Mouse (Mus musculus): Measurements from ENCODE around the gene Sorbs1. TPM values are rescaled to one million over a fixed set of nuclear protein-coding genes. Genes with fewer than 3 reads are reported as not detected.
A peak's percentile ranks its signal among the peaks of the same experiment; 100 is the strongest.

The Sorbs1 gene
- polyA plus RNA-seq, 1 experiment from 2014 or later: 81.0 TPM

DNA sequence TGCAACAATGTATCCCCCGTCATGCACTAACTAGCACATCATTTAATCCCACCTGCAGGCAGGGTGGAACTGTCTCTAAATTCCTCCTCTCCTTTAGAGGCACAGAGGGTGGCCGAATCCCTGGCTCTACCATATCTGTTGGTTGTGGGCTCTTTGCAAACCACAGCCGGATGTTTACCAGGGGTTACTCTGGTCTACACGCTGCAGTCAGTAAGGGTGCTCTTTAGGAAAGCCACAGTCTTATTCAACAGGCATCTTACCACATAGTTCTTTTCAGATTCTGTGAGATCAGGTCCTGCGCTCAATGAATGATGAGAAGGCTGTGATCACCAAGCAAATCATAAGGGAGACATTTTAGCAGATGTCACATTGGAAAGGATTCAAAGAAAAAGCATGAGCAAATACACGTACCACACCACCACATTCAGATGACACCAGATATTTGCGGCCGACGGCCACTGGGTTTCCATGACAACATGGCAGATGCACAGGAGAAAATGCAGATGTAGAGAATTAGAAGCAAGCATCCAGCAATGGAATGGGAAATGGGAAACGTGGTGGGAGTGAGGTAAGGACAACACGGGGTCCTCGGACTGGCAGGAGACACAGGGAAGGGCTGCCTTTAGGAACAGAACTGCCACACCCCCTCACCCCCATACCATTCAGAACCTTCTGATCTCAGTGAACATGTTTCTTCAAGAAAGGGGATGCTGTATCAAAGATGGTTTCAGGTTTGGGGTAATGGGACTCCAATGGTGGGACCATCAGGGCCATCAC lies 213.4 kb downstream of the Sorbs1 start:
- Histone ChIP-seq H3K4me3 (replicated peaks) (no peak overlapping the region), H3K4me2 (no peak overlapping the region), H3K4me1 (no peaks in the 10 kb centered on the region), H3K9me3 (no peaks in the 10 kb centered on the region), H3K36me3 (no peaks in the 10 kb centered on the region), H3K27ac (no peak overlapping the region), H3K27me3 (replicated peaks) (no peaks in the 10 kb centered on the region), H3K9ac (no peak overlapping the region)
- WGBS: 81% methylated on average over 12 of the region's 12 CpGs
- no peak for ATAC-seq (ENCODE audit: insufficient read depth, low FRiP score, low read depth)

DNA sequence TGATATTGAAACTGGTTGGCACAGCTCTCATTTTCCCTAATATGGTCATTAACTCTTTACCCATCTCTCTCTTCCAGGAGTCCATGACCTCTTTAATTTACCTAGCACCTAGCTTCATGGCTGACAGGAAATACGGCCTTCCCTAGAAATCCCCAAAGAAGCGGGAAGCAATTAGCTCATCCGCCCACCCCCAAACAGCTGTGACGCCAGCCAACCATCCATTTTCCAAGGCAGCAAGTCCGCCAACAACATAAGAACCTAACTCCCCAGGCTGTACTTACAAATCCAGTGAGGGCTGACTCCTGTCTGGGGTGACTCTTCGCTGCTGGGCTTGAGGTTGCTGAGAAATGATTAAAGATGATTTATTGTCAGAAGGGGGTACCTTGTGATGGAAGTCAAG lies 214.4 kb downstream of the Sorbs1 start:
- Histone ChIP-seq H3K4me3 (replicated peaks) (no peak overlapping the region), H3K4me2 (no peak overlapping the region), H3K9me3 (no peaks in the 10 kb centered on the region), H3K9ac (no peak overlapping the region), H3K36me3 (no peaks in the 10 kb centered on the region), H3K27ac (no peak overlapping the region), H3K4me1 (no peaks in the 10 kb centered on the region), H3K27me3 (replicated peaks) (no peaks in the 10 kb centered on the region)
- WGBS: 65% methylated on average over 6 of the region's 6 CpGs
- no peak for ATAC-seq (ENCODE audit: insufficient read depth, low FRiP score, low read depth)

- Histone ChIP-seq H3K27ac (no peak overlapping the region), H3K9me3 (no peaks in the 10 kb centered on the region), H3K4me1 (no peaks in the 10 kb centered on the region), H3K9ac (no peak overlapping the region), H3K4me2 (no peak overlapping the region), H3K4me3 (replicated peaks) (no peak overlapping the region), H3K27me3 (replicated peaks) (no peaks in the 10 kb centered on the region), H3K36me3 (no peaks in the 10 kb centered on the region)
- WGBS: 89% methylated on average over 2 of the region's 2 CpGs
- ATAC-seq (ENCODE audit: insufficient read depth, low FRiP score, low read depth): no peak
These were observed 215.0 kb downstream of the Sorbs1 start for GRCm38 (mm10) chr19:40298574-40298973.

GRCm38 (mm10) chr19:40297798-40298144 lies 215.8 kb downstream of the Sorbs1 start:
- Histone ChIP-seq H3K27me3 (replicated peaks) (no peaks in the 10 kb centered on the region), H3K27ac (peak overlapping the region; percentile 31; the same call in 1 of the 2 replicates), H3K4me1 (no peaks in the 10 kb centered on the region), H3K4me2 (no peak overlapping the region), H3K4me3 (replicated peaks) (no peak overlapping the region), H3K9me3 (no peaks in the 10 kb centered on the region), H3K9ac (no peak overlapping the region), H3K36me3 (no peaks in the 10 kb centered on the region)
- 59% methylated on average over 4 of the region's 4 CpGs for WGBS
- ATAC-seq (ENCODE audit: insufficient read depth, low FRiP score, low read depth): no peak

GRCm38 (mm10) chr19:40297078-40297797 lies 216.3 kb downstream of the Sorbs1 start:
- peak; percentile 91 for ATAC-seq (ENCODE audit: insufficient read depth, low FRiP score, low read depth)
- no peak overlapping the region for H3K9ac ChIP-seq
- no peaks in the 10 kb centered on the region for H3K9me3 ChIP-seq
- H3K27ac ChIP-seq: peak overlapping the region; percentile 31
- H3K36me3 ChIP-seq: no peaks in the 10 kb centered on the region
- H3K4me3 ChIP-seq (replicated peaks): no peak overlapping the region
- 73% methylated on average over 7 of the region's 7 CpGs for WGBS
- H3K27me3 ChIP-seq (replicated peaks): no peaks in the 10 kb centered on the region
- H3K4me1 ChIP-seq: no peaks in the 10 kb centered on the region
- no peak overlapping the region for H3K4me2 ChIP-seq

DNA sequence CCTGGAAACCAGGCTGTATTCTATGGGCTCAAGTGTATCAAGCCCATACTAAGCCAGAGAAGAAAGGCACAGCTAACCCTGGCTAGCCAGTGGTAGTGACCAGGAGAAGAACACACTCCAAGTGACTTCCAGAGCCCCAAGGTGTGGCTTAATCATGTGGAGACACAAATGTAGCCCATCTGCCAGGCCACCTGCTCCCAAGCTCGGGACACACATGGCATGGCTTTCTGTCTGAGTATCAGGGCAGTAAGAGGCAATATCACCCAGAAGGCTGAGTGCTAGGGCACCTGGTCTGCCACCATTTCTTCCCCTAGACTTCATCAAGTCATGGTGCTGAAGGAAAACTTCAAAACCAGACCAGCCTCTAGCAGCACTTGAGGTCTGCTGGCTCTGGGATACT lies 219.3 kb downstream of the Sorbs1 start:
- H3K4me3 ChIP-seq (replicated peaks): no peak overlapping the region
- no peaks in the 10 kb centered on the region for H3K27me3 ChIP-seq (replicated peaks)
- no peak overlapping the region for H3K9ac ChIP-seq
- no peak overlapping the region for H3K4me2 ChIP-seq
- ATAC-seq (ENCODE audit: insufficient read depth, low FRiP score, low read depth): no peak
- no peaks in the 10 kb centered on the region for H3K4me1 ChIP-seq
- no peak overlapping the region for H3K27ac ChIP-seq
- H3K36me3 ChIP-seq: no peaks in the 10 kb centered on the region
- H3K9me3 ChIP-seq: no peaks in the 10 kb centered on the region
- 76% methylated on average over 1 of the region's 1 CpGs for whole genome bisulfite sequencing

DNA sequence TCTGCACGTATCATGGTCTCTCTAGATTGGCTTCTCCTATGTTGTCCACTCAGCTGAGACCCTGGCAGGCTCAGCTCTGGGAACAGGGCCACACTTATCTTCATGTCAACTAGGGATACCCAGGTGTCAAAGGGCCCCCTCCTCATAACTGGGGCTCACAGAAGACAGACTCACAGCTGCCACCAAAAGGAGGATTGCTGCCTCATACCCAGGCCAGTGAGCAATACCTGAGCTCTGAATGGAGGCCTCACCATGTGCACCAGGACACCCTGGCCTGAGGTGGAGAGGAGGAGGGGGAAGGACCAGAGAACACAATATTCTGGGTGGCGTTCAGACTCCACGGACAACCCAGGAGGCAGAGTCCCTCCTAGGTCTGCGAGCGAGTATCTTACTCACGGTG lies 219.8 kb downstream of the Sorbs1 start:
- no peak for ATAC-seq (ENCODE audit: insufficient read depth, low FRiP score, low read depth)
- no peak overlapping the region for H3K4me3 ChIP-seq (replicated peaks)
- no peaks in the 10 kb centered on the region for H3K4me1 ChIP-seq
- H3K9me3 ChIP-seq: no peaks in the 10 kb centered on the region
- H3K27ac ChIP-seq: no peak overlapping the region
- 92% methylated on average over 6 of the region's 6 CpGs for WGBS
- H3K9ac ChIP-seq: no peak overlapping the region
- no peaks in the 10 kb centered on the region for H3K27me3 ChIP-seq (replicated peaks)
- no peak overlapping the region for H3K4me2 ChIP-seq
- H3K36me3 ChIP-seq: no peaks in the 10 kb centered on the region

DNA sequence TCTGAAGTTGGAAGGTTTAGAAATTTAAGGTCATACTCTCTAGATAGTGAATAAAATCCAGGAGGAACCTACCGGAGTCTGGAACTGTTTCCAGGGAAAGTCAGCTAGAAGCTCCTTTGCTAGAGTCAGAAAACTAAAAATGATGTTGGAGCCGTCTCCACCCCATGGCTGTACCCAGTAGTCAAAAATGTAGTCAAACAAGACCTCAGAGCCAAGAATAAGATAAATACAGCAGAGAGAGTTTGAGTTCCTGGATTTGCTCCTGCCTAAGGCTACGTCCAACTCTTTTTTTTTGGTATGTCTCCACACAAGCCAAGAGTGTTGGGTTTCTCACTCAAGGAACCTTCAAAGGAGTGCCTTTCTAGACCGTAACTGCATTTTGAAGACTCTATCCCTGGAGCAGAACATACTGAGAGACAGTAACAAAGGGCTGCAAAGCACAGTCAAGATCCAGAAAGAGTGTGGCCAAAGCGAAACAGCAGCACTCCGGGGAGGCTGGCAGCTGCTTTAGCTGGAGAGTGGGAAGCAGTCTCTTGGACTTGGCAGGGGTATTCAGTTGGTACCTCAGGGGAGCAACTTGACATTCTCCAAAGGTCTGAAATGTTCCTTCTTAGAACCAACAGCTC lies 223.4 kb downstream of the Sorbs1 start:
- Histone ChIP-seq H3K4me2 (no peak overlapping the region), H3K9ac (no peak overlapping the region), H3K36me3 (no peaks in the 10 kb centered on the region), H3K9me3 (no peaks in the 10 kb centered on the region), H3K27ac (no peak overlapping the region), H3K4me1 (no peaks in the 10 kb centered on the region), H3K27me3 (replicated peaks) (no peaks in the 10 kb centered on the region), H3K4me3 (replicated peaks) (no peak overlapping the region)
- ATAC-seq (ENCODE audit: insufficient read depth, low FRiP score, low read depth): no peak
- 68% methylated on average over 6 of the region's 6 CpGs for WGBS

GRCm38 (mm10) chr19:40288415-40288814 lies 225.2 kb downstream of the Sorbs1 start:
- Histone ChIP-seq H3K9me3 (no peaks in the 10 kb centered on the region), H3K9ac (no peak overlapping the region), H3K27ac (no peak overlapping the region), H3K4me1 (no peaks in the 10 kb centered on the region), H3K4me3 (replicated peaks) (no peak overlapping the region), H3K4me2 (no peak overlapping the region), H3K27me3 (replicated peaks) (no peaks in the 10 kb centered on the region), H3K36me3 (no peaks in the 10 kb centered on the region)
- ATAC-seq (ENCODE audit: insufficient read depth, low FRiP score, low read depth): no peak
- 87% methylated on average over 9 of the region's 9 CpGs for WGBS

GRCm38 (mm10) chr19:40284704-40285103 lies 228.9 kb downstream of the Sorbs1 start:
- no peak overlapping the region for H3K4me2 ChIP-seq
- WGBS: 54% methylated on average over 2 of the region's 2 CpGs
- no peaks in the 10 kb centered on the region for H3K9me3 ChIP-seq
- no peak overlapping the region for H3K4me3 ChIP-seq (replicated peaks)
- no peak overlapping the region for H3K9ac ChIP-seq
- ATAC-seq (ENCODE audit: insufficient read depth, low FRiP score, low read depth): no peak
- H3K27ac ChIP-seq: no peak overlapping the region
- no peaks in the 10 kb centered on the region for H3K27me3 ChIP-seq (replicated peaks)
- no peaks in the 10 kb centered on the region for H3K4me1 ChIP-seq
- no peaks in the 10 kb centered on the region for H3K36me3 ChIP-seq

- no peak overlapping the region for H3K4me3 ChIP-seq (replicated peaks)
- ATAC-seq (ENCODE audit: insufficient read depth, low FRiP score, low read depth): no peak
- no peak overlapping the region for H3K4me2 ChIP-seq
- H3K36me3 ChIP-seq: no peaks in the 10 kb centered on the region
- 64% methylated on average over 2 of the region's 2 CpGs for WGBS
- H3K9ac ChIP-seq: no peak overlapping the region
- no peaks in the 10 kb centered on the region for H3K27me3 ChIP-seq (replicated peaks)
- no peaks in the 10 kb centered on the region for H3K4me1 ChIP-seq
- H3K27ac ChIP-seq: no peak overlapping the region
- H3K9me3 ChIP-seq: no peaks in the 10 kb centered on the region
These were observed 230.2 kb downstream of the Sorbs1 start for GRCm38 (mm10) chr19:40283415-40283814.

DNA sequence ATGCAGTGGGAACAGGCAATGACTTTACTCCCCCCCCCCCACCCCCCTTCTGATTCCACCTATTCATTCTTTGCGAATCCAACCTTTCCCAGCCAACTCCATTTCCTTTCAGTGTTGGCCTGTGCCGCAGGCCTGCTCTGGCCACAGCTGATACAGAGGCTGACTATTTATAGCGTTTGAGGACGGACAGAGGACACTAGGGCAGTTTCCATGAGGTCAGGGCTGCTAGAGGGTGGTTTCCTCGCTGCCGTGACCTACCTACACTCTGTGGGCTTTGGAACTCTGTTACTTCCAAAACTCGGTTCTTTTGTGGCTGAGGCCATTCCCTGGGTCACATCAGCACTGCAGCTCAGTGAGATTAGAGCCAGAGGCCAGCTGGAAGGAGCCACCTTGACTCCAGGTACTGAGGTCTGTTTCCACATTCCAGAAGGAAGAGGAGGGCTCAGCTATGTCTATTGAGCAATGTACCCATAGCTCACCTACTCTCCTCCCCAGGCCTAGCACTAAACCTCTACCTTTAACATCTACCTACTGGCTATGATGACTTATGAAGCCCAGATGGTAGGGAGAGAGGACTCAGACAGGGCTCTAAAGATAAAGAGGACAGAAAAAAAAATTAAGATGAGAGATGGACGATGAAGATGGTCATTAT lies 235.1 kb downstream of the Sorbs1 start:
- no peak overlapping the region for H3K9ac ChIP-seq
- ATAC-seq (ENCODE audit: insufficient read depth, low FRiP score, low read depth): no peak
- no peak overlapping the region for H3K27ac ChIP-seq
- no peaks in the 10 kb centered on the region for H3K36me3 ChIP-seq
- WGBS: 75% methylated on average over 8 of the region's 8 CpGs
- no peak overlapping the region for H3K4me2 ChIP-seq
- H3K9me3 ChIP-seq: no peaks in the 10 kb centered on the region; the same call in 1 of the 2 replicates
- no peaks in the 10 kb centered on the region for H3K27me3 ChIP-seq (replicated peaks)
- no peaks in the 10 kb centered on the region for H3K4me1 ChIP-seq
- H3K4me3 ChIP-seq (replicated peaks): no peak overlapping the region
